Mouse (Mus musculus): ENCODE data around the gene Gm42715. TPM values are rescaled to one million over a fixed set of nuclear protein-coding genes. Genes with fewer than 3 reads are reported as not detected.

Gm42715 gene
- total and polyA plus RNA-seq, 2 experiments, result 4.6 to 7.5 TPM

GRCm38 (mm10) chr7:127588901-127589300 lies 69.5 kb downstream of the Gm42715 start:
- WGBS, result 4% methylated on average over 29 of the region's 29 CpGs
- DNase-seq (ENCODE audit: extremely low read depth, low read depth, low spot score), result no peak
- no peak for TF ChIP-seq POLR2A (IDR thresholded peaks at IDR 0.05; ENCODE audit: extremely low read depth, insufficient read depth, low read length)
- TF ChIP-seq CTCF (IDR thresholded peaks at IDR 0.05; ENCODE audit: low read depth, low read length), result no peak
- H3K36me3 ChIP-seq (ENCODE audit: control insufficient read depth, insufficient read depth, low read length), result peaks cover 25% of the 10 kb centered on the region
- peaks cover 7% of the 10 kb centered on the region; the same call in 1 of the 2 replicates for H3K79me2 ChIP-seq (ENCODE audit: control insufficient read depth, insufficient read depth, low read length)
- no peaks in the 10 kb centered on the region for H3K27me3 ChIP-seq (ENCODE audit: control insufficient read depth, insufficient read depth, low read length)
- H3K4me3 ChIP-seq (ENCODE audit: insufficient read depth, low read depth, low read length), result peak overlapping the region; percentile 80
- H3K4me1 ChIP-seq (ENCODE audit: control insufficient read depth, insufficient read depth, low read length), result peaks cover 8% of the 10 kb centered on the region; the same call in 1 of the 2 replicates
- peak overlapping the region; percentile 88 for H3K9ac ChIP-seq (ENCODE audit: low read depth, low read length)
- H3K27ac ChIP-seq (replicated peaks; ENCODE audit: insufficient read depth, low read depth, low read length), result no peak overlapping the region; the same call in 1 of the 2 replicates

GRCm38 (mm10) chr7:127589637-127590036 lies 70.3 kb downstream of the Gm42715 start:
- H3K27me3 ChIP-seq (ENCODE audit: control insufficient read depth, insufficient read depth, low read length), result no peaks in the 10 kb centered on the region
- no peak for DNase-seq (ENCODE audit: extremely low read depth, low read depth, low spot score)
- 92% methylated on average over 9 of the region's 9 CpGs for WGBS
- peaks cover 32% of the 10 kb centered on the region for H3K36me3 ChIP-seq (ENCODE audit: control insufficient read depth, insufficient read depth, low read length)
- H3K27ac ChIP-seq (replicated peaks; ENCODE audit: insufficient read depth, low read depth, low read length), result no peak overlapping the region
- peaks cover 7% of the 10 kb centered on the region; the same call in 1 of the 2 replicates for H3K79me2 ChIP-seq (ENCODE audit: control insufficient read depth, insufficient read depth, low read length)
- TF ChIP-seq POLR2A (IDR thresholded peaks at IDR 0.05; ENCODE audit: extremely low read depth, insufficient read depth, low read length) (no peak), CTCF (IDR thresholded peaks at IDR 0.05; ENCODE audit: low read depth, low read length) (no peak)
- H3K4me3 ChIP-seq (ENCODE audit: insufficient read depth, low read depth, low read length), result no peak overlapping the region
- H3K9ac ChIP-seq (ENCODE audit: low read depth, low read length), result no peak overlapping the region
- H3K4me1 ChIP-seq (ENCODE audit: control insufficient read depth, insufficient read depth, low read length), result peaks cover 8% of the 10 kb centered on the region; the same call in 1 of the 2 replicates

- DNase-seq (ENCODE audit: extremely low read depth, low read depth, low spot score), result no peak
- H3K36me3 ChIP-seq (ENCODE audit: control insufficient read depth, insufficient read depth, low read length), result peaks cover 46% of the 10 kb centered on the region
- peaks cover 8% of the 10 kb centered on the region; the same call in 1 of the 2 replicates for H3K4me1 ChIP-seq (ENCODE audit: control insufficient read depth, insufficient read depth, low read length)
- no peak overlapping the region for H3K4me3 ChIP-seq (ENCODE audit: insufficient read depth, low read depth, low read length)
- no peak overlapping the region for H3K27ac ChIP-seq (replicated peaks; ENCODE audit: insufficient read depth, low read depth, low read length)
- peaks cover 7% of the 10 kb centered on the region; the same call in 1 of the 2 replicates for H3K79me2 ChIP-seq (ENCODE audit: control insufficient read depth, insufficient read depth, low read length)
- TF ChIP-seq CTCF (IDR thresholded peaks at IDR 0.05; ENCODE audit: low read depth, low read length) (no peak), POLR2A (IDR thresholded peaks at IDR 0.05; ENCODE audit: extremely low read depth, insufficient read depth, low read length) (no peak)
- no peak overlapping the region for H3K9ac ChIP-seq (ENCODE audit: low read depth, low read length)
- WGBS, result 87% methylated on average over 10 of the region's 10 CpGs
- no peaks in the 10 kb centered on the region for H3K27me3 ChIP-seq (ENCODE audit: control insufficient read depth, insufficient read depth, low read length)
These were observed 71.7 kb downstream of the Gm42715 start for GRCm38 (mm10) chr7:127591108-127591507.

GRCm38 (mm10) chr7:127592575-127592974 lies 73.2 kb downstream of the Gm42715 start:
- Histone ChIP-seq H3K4me1 (ENCODE audit: control insufficient read depth, insufficient read depth, low read length) (peaks cover 8% of the 10 kb centered on the region; the same call in 1 of the 2 replicates), H3K27me3 (ENCODE audit: control insufficient read depth, insufficient read depth, low read length) (no peaks in the 10 kb centered on the region), H3K9ac (ENCODE audit: low read depth, low read length) (no peak overlapping the region), H3K36me3 (ENCODE audit: control insufficient read depth, insufficient read depth, low read length) (peaks cover 49% of the 10 kb centered on the region), H3K4me3 (ENCODE audit: insufficient read depth, low read depth, low read length) (no peak overlapping the region), H3K27ac (replicated peaks; ENCODE audit: insufficient read depth, low read depth, low read length) (no peak overlapping the region), H3K79me2 (ENCODE audit: control insufficient read depth, insufficient read depth, low read length) (peaks cover 7% of the 10 kb centered on the region; the same call in 1 of the 2 replicates)
- TF ChIP-seq POLR2A (IDR thresholded peaks at IDR 0.05; ENCODE audit: extremely low read depth, insufficient read depth, low read length) (no peak), CTCF (IDR thresholded peaks at IDR 0.05; ENCODE audit: low read depth, low read length) (no peak)
- 91% methylated on average over 14 of the region's 14 CpGs for WGBS
- DNase-seq (ENCODE audit: extremely low read depth, low read depth, low spot score), result no peak

GRCm38 (mm10) chr7:127596747-127597146 lies 77.4 kb downstream of the Gm42715 start:
- Histone ChIP-seq H3K4me1 (ENCODE audit: control insufficient read depth, insufficient read depth, low read length) (no peaks in the 10 kb centered on the region), H3K4me3 (ENCODE audit: insufficient read depth, low read depth, low read length) (no peak overlapping the region), H3K79me2 (ENCODE audit: control insufficient read depth, insufficient read depth, low read length) (no peaks in the 10 kb centered on the region), H3K9ac (ENCODE audit: low read depth, low read length) (no peak overlapping the region), H3K27me3 (ENCODE audit: control insufficient read depth, insufficient read depth, low read length) (no peaks in the 10 kb centered on the region), H3K27ac (replicated peaks; ENCODE audit: insufficient read depth, low read depth, low read length) (no peak overlapping the region), H3K36me3 (ENCODE audit: control insufficient read depth, insufficient read depth, low read length) (peaks cover 50% of the 10 kb centered on the region)
- TF ChIP-seq POLR2A (IDR thresholded peaks at IDR 0.05; ENCODE audit: extremely low read depth, insufficient read depth, low read length) (no peak), CTCF (IDR thresholded peaks at IDR 0.05; ENCODE audit: low read depth, low read length) (no peak)
- DNase-seq (ENCODE audit: extremely low read depth, low read depth, low spot score), result no peak
- 95% methylated on average over 17 of the region's 17 CpGs for WGBS

- 97% methylated on average over 7 of the region's 7 CpGs for WGBS
- TF ChIP-seq CTCF (IDR thresholded peaks at IDR 0.05; ENCODE audit: low read depth, low read length), result no peak
- H3K27me3 ChIP-seq (ENCODE audit: control insufficient read depth, insufficient read depth, low read length), result no peaks in the 10 kb centered on the region
- no peaks in the 10 kb centered on the region for H3K4me1 ChIP-seq (ENCODE audit: control insufficient read depth, insufficient read depth, low read length)
- H3K79me2 ChIP-seq (ENCODE audit: control insufficient read depth, insufficient read depth, low read length), result no peaks in the 10 kb centered on the region
- no peak overlapping the region for H3K9ac ChIP-seq (ENCODE audit: low read depth, low read length)
- no peak overlapping the region for H3K27ac ChIP-seq (replicated peaks; ENCODE audit: insufficient read depth, low read depth, low read length)
- no peak for DNase-seq (ENCODE audit: extremely low read depth, low read depth, low spot score)
- H3K4me3 ChIP-seq (ENCODE audit: insufficient read depth, low read depth, low read length), result no peak overlapping the region
- peaks cover 19% of the 10 kb centered on the region for H3K36me3 ChIP-seq (ENCODE audit: control insufficient read depth, insufficient read depth, low read length)
These were observed 81.2 kb downstream of the Gm42715 start for GRCm38 (mm10) chr7:127600612-127601011.
